Mouse (Mus musculus): ENCODE measurements at regions not wholly inside any gene's neighbourhood (a gene's known extent, or its start where the extent isn't known, plus 50 kb on each side); places are given as distances from the start of the nearest gene placed in this dataset.

DNA sequence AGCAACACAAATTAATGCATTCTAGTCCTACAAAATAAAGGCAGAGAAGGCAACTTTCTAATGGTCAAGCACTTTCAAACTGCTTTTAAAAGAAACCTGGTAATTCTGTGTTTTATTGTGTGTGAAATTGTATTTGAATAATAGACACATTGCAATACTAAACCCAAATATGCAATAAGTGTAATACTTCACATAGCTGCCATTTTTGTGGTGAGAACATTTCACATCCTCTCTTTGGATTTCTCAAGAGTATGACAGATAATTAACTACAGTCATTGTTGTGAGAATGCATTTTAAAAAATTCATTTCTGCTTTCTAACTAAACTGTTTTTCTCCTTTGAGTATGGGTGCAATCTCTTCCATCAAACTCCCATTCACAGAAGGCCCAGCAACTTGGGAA lies 256.4 kb downstream of the Sema3d start:
- H3K27ac ChIP-seq (ENCODE audit: insufficient read depth, low read depth, low read length) = no peak overlapping the region
- no peak overlapping the region for H3K4me3 ChIP-seq (ENCODE audit: insufficient read depth, low read length)
- no peak for TF ChIP-seq CTCF (IDR thresholded peaks at IDR 0.05; ENCODE audit: low read depth, low read length)
- no peak for TF ChIP-seq POLR2A (IDR thresholded peaks at IDR 0.05; ENCODE audit: borderline replicate concordance, low read depth, low read length)
- no peaks in the 10 kb centered on the region for H3K4me1 ChIP-seq (ENCODE audit: control insufficient read depth, insufficient read depth, low read length)

DNA sequence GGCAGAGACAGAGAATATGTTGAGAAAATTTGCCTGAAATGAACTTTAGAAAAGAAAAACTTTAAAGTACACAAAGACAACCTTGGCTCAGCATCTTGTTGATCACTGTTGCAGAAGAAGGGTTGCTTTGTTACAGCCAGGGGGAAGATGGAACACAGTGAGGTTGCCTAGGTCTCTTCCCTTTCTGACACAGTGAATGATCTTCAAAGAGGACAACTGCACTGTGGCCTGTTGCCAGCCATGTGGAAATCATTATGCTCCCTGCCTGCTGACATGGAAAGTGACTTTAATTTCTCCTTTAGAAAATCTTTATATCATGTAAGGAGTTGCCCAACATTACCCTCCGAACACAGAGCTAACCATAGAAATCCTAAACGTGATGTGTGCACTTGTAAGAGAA lies 263.1 kb downstream of the Sema3d start:
- Histone ChIP-seq H3K27ac (ENCODE audit: insufficient read depth, low read depth, low read length) (no peak overlapping the region), H3K4me3 (ENCODE audit: insufficient read depth, low read length) (no peak overlapping the region), H3K4me1 (ENCODE audit: control insufficient read depth, insufficient read depth, low read length) (no peaks in the 10 kb centered on the region)
- TF ChIP-seq POLR2A (IDR thresholded peaks at IDR 0.05; ENCODE audit: borderline replicate concordance, low read depth, low read length) (no peak), CTCF (IDR thresholded peaks at IDR 0.05; ENCODE audit: low read depth, low read length) (no peak)

DNA sequence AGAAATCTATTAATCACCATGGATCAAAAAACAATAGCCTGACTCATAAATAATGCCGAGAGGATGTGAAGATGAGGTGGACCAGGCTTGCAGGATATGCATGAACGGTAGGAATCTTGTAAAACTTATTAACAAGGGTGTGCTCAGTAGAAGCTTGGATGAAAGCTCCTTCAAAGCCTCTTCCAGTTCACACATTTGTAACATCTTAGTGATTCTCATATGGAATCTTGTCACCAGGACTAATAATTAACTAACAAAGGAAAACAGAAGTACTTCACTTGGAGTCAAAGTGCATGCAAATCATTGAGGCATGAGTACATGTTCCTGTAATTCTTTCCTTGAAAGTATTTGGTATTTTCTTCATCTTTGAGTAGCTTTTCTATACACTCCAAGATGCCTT lies 290.5 kb downstream of the Sema3d start:
- TF ChIP-seq POLR2A (IDR thresholded peaks at IDR 0.05; ENCODE audit: borderline replicate concordance, low read depth, low read length) (no peak), CTCF (IDR thresholded peaks at IDR 0.05; ENCODE audit: low read depth, low read length) (no peak)
- Histone ChIP-seq H3K27ac (ENCODE audit: insufficient read depth, low read depth, low read length) (no peak overlapping the region), H3K4me3 (ENCODE audit: insufficient read depth, low read length) (no peak overlapping the region), H3K4me1 (ENCODE audit: control insufficient read depth, insufficient read depth, low read length) (no peaks in the 10 kb centered on the region)

DNA sequence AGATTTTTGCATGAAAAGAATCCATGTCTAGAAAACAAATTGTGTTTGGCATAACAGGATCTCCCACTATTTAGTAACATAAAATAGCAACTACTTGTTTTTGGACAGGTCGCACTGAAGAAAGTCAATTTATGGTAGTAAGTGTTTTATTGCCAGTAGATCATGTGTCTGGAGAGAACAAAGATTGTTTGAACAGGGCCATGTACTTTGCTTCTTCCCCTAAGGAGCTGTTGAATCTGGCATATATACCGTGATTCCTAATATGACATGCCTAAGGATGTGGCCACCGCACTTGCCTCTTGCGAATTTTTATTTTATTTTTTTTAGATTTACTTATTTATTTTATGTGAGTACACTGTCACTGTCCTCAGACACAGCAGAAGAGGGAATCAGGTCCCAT lies 290.9 kb downstream of the Sema3d start:
- H3K4me1 ChIP-seq (ENCODE audit: control insufficient read depth, insufficient read depth, low read length) = no peaks in the 10 kb centered on the region
- no peak overlapping the region for H3K4me3 ChIP-seq (ENCODE audit: insufficient read depth, low read length)
- no peak overlapping the region for H3K27ac ChIP-seq (ENCODE audit: insufficient read depth, low read depth, low read length)
- TF ChIP-seq CTCF (IDR thresholded peaks at IDR 0.05; ENCODE audit: low read depth, low read length) (no peak), POLR2A (IDR thresholded peaks at IDR 0.05; ENCODE audit: borderline replicate concordance, low read depth, low read length) (no peak)

DNA sequence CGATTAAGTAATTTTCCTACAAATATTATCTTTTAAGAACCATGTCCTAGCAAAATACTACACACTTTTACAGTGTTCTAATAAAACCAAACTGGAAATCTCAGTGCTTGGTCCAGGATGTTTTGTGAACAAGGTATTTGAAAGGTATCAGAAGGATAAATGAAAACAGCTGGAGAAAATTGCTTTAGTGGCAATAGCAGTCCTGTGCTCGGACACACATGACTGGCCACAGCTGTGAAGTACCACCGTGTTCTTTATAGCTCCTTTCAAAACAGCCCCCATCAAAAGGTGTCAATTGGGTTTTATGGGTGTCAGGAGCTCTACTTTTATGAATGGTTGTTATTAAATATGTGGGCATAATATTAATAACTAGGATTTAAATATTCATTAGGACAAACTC lies 293.5 kb downstream of the Sema3d start:
- Histone ChIP-seq H3K27ac (ENCODE audit: insufficient read depth, low read depth, low read length) (no peak overlapping the region), H3K4me1 (ENCODE audit: control insufficient read depth, insufficient read depth, low read length) (no peaks in the 10 kb centered on the region), H3K4me3 (ENCODE audit: insufficient read depth, low read length) (no peak overlapping the region)
- TF ChIP-seq CTCF (IDR thresholded peaks at IDR 0.05; ENCODE audit: low read depth, low read length) = no peak
- TF ChIP-seq POLR2A (IDR thresholded peaks at IDR 0.05; ENCODE audit: borderline replicate concordance, low read depth, low read length) = no peak

DNA sequence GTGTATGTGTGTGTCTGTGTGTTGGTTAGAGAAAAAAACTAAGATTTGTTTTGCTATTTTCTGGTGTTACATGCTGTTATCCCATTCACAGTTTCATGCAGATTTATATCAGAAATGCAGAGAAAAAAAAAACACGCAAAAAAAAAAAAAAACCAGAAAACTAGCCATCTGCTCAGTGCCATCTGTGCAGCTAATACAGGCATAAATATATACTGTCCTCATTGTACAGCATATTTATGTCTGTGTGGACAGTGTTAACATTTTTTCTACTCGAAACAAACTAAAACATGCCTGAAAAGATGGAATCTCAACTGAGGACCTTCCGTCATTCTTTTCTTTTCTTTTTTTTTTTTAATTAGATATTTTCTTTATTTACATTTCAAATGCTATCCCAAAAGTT lies 331.7 kb downstream of the Sema3d start:
- H3K4me1 ChIP-seq (ENCODE audit: control insufficient read depth, insufficient read depth, low read length) = no peaks in the 10 kb centered on the region
- H3K27ac ChIP-seq (ENCODE audit: insufficient read depth, low read depth, low read length) = no peak overlapping the region
- H3K4me3 ChIP-seq (ENCODE audit: insufficient read depth, low read length) = no peak overlapping the region
- no peak for TF ChIP-seq POLR2A (IDR thresholded peaks at IDR 0.05; ENCODE audit: borderline replicate concordance, low read depth, low read length)
- no peak for TF ChIP-seq CTCF (IDR thresholded peaks at IDR 0.05; ENCODE audit: low read depth, low read length)

DNA sequence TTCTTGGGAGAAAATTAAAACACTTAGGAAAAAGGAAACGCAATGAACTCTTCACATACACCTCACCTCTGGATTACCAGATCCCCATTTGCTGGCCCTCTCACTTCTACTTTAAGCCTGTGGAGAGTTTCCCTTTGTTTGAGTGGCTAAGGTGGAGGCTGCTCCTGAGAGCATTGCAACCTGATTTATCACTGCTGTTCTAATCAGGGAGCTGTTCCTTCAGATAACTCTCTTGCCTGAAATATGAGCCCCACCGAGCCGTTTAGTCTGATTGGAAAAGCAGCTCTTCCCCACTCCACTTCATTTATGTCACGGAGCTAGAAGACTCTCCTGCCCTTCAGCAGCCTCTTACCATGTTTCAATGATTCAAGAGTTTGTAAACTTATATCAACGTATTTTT lies 368.3 kb downstream of the Sema3d start:
- no peaks in the 10 kb centered on the region for H3K4me1 ChIP-seq (ENCODE audit: control insufficient read depth, insufficient read depth, low read length)
- H3K4me3 ChIP-seq (ENCODE audit: insufficient read depth, low read length) = no peak overlapping the region
- H3K27ac ChIP-seq (ENCODE audit: insufficient read depth, low read depth, low read length) = no peak overlapping the region
- no peak for TF ChIP-seq POLR2A (IDR thresholded peaks at IDR 0.05; ENCODE audit: borderline replicate concordance, low read depth, low read length)
- no peak for TF ChIP-seq CTCF (IDR thresholded peaks at IDR 0.05; ENCODE audit: low read depth, low read length)

DNA sequence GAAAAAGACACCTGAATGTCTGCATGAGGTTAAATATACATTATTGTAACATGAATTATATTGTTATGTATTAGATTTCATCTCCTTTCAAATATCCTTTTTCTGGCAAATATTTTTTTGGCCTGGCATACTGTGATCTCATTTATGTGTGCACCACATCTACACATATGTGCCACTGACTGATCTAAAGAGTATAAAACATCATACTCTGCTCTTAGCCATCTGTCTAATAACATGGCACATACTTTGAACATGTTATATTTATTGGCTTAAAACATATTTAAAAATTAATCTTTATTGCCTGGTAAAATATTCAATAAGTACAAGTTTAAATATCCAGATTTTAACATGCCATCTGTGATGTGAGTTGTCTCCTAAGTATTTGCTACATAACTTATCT lies 365.6 kb upstream of the Sema3a start:
- H3K4me3 ChIP-seq (ENCODE audit: insufficient read depth, low read length) = no peak overlapping the region
- TF ChIP-seq CTCF (IDR thresholded peaks at IDR 0.05; ENCODE audit: low read depth, low read length) = no peak
- no peak for TF ChIP-seq POLR2A (IDR thresholded peaks at IDR 0.05; ENCODE audit: borderline replicate concordance, low read depth, low read length)
- H3K27ac ChIP-seq (ENCODE audit: insufficient read depth, low read depth, low read length) = no peak overlapping the region
- no peaks in the 10 kb centered on the region for H3K4me1 ChIP-seq (ENCODE audit: control insufficient read depth, insufficient read depth, low read length)

DNA sequence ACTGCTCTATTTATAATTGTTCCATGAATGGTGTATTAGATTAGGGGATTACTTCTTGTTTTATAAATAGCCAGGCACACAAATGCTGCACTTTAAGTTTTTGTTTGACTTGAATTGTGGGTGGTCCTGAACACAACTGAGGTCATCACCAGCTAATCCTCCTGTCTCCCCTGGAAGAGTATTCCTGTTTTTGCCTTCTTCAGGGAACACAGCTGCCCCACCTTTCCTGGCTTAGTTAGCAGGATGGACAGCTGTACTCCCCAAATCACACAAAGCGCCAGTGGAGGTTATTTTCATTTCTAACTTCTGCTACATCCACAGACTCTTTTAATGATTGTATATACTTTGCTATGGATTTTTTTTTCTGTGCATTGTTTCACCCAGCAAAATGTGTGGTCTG lies 357.8 kb upstream of the Sema3a start:
- Histone ChIP-seq H3K27ac (ENCODE audit: insufficient read depth, low read depth, low read length) (no peak overlapping the region), H3K4me3 (ENCODE audit: insufficient read depth, low read length) (no peak overlapping the region), H3K4me1 (ENCODE audit: control insufficient read depth, insufficient read depth, low read length) (no peaks in the 10 kb centered on the region)
- TF ChIP-seq POLR2A (IDR thresholded peaks at IDR 0.05; ENCODE audit: borderline replicate concordance, low read depth, low read length) (no peak), CTCF (IDR thresholded peaks at IDR 0.05; ENCODE audit: low read depth, low read length) (no peak)

DNA sequence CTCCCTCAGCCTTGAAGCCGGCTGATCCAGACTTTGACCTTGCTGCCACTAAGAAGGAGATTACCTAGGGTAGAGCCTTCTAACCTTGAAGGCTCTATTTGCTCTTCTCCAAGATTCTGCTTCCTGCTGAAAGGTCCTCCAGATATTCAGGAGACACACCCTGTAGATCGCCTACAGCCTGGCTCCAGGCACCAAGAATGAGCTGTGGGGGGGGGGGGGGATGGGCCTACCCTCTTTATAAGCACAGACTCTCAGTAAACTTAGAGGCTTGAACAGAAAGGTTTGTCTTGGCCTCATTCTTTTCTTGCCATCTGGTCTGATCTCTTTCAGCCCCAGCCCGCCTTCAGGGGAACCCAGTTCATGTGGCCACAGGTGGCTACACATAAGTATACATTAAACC lies 342.5 kb upstream of the Sema3a start:
- TF ChIP-seq CTCF (IDR thresholded peaks at IDR 0.05; ENCODE audit: low read depth, low read length) (no peak), POLR2A (IDR thresholded peaks at IDR 0.05; ENCODE audit: borderline replicate concordance, low read depth, low read length) (no peak)
- Histone ChIP-seq H3K4me1 (ENCODE audit: control insufficient read depth, insufficient read depth, low read length) (no peaks in the 10 kb centered on the region), H3K27ac (ENCODE audit: insufficient read depth, low read depth, low read length) (no peak overlapping the region), H3K4me3 (ENCODE audit: insufficient read depth, low read length) (no peak overlapping the region)

DNA sequence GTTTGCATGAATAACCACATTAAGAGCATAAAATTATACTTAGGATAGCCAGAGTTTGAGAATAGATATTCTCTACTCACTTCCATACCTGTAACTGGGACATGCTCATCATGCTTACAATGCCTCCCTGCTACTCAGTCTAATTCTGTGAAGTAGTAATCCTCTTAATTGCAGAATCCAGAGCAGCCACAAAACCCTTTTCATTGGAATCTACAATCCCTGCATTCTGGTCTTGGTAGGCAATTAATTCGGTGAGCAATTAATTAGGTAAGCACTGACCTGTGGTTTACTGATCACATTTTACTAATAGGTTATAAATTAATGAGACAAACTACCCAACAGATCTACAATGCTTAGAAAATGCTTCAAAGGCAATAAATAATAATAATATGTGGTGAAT lies 316.5 kb upstream of the Sema3a start:
- H3K4me1 ChIP-seq (ENCODE audit: control insufficient read depth, insufficient read depth, low read length) = no peaks in the 10 kb centered on the region
- no peak overlapping the region for H3K4me3 ChIP-seq (ENCODE audit: insufficient read depth, low read length)
- no peak overlapping the region for H3K27ac ChIP-seq (ENCODE audit: insufficient read depth, low read depth, low read length)
- no peak for TF ChIP-seq CTCF (IDR thresholded peaks at IDR 0.05; ENCODE audit: low read depth, low read length)
- TF ChIP-seq POLR2A (IDR thresholded peaks at IDR 0.05; ENCODE audit: borderline replicate concordance, low read depth, low read length) = no peak

All from bone marrow macrophage, adult 2 months (primary cell).